Mouse (Mus musculus): ENCODE measurements around the gene Golga7b.
A peak's percentile ranks its signal among the peaks of the same experiment; 100 is the strongest.

Gene Golga7b

DNA sequence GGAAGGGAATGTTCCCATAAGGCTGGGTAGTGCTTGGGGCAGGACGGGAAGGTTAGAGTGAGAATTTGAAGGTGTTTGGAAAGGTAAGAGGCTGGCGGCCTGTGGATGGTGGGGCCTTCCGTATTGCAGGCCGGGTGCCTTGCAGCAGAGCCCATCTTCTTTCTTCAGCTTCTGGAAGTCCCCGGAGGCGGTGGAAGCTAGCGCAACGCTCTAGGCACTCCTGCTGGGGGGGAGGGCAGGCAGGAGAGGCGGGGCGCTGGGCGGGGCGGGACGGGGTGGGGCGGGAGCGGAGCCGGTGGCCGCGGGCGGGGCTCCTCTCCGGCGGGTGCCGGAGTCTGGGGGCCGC lies 8.0 kb downstream of the Golga7b start:
- DNase-seq, result peak; percentile 61

- peak; percentile 68 for DNase-seq
Observed at GRCm38 (mm10) chr19:42255784-42256610, 8.6 kb downstream of the Golga7b start.

DNA sequence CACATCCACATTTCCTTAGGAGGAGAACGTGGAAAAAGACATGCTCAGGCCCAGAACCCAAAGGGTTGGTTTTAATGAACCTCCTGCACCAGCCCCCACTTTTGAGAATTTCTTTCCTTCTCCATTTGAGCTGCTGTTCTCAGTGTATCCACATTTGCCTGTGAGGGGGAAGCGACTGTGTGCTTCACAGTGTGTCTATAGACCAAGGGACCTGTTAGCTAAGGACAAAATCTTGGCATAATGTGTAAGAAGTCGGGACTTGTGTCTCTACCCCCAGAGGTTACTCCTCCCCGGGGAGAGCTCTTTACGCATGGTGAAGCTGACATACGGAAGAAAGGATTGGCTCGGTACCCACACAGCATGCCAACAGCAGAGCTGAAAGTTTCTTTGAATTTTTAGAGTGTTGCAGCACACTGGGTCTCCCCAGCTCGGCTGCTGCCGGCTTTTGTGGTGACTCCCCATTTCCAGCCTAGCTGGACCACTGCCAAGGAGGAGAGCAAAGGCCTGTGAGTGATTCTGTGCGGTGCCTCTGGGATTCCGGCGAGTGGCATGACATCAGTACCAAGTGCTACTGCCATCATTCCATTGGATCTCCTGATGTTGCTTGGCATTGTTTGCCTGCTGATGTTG lies 9.4 kb downstream of the Golga7b start:
- DNase-seq, result peak; percentile 77

GRCm38 (mm10) chr19:42257241-42257635 lies 9.9 kb downstream of the Golga7b start:
- DNase-seq, result no peak

- DNase-seq, result peak; percentile 70
Observed at GRCm38 (mm10) chr19:42258031-42258430, 10.7 kb downstream of the Golga7b start.

DNA sequence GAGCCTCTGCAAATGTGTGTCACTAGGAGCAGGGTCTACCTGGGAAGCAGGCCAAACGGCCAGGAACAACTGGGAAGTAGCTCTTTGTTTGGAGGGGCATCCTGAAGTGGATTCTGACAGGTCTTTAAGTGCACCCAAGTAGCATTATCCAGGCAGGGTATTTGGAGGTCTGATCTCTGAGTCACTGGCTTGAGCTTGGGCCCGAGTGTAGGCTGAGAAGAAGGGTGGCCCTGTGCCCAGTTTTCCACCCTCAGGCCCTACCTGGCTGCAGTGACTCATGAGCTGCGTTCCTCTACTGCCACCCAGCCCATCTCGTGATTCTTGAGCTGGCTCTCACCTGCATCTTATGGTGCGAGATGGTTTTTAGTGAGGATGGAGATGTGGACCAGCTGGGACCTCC lies 11.2 kb downstream of the Golga7b start:
- DNase-seq, result peak; percentile 77

GRCm38 (mm10) chr19:42260486-42260885 lies 13.1 kb downstream of the Golga7b start:
- peak; percentile 24 for DNase-seq

GRCm38 (mm10) chr19:42263524-42263923 lies 16.1 kb downstream of the Golga7b start:
- no peak for DNase-seq

- DNase-seq, result peak; percentile 22
Observed at GRCm38 (mm10) chr19:42268337-42268736, 21.0 kb downstream of the Golga7b start.

GRCm38 (mm10) chr19:42270119-42270518 lies 22.7 kb downstream of the Golga7b start:
- peak; percentile 48 for DNase-seq

GRCm38 (mm10) chr19:42271182-42271581 lies 23.8 kb downstream of the Golga7b start:
- DNase-seq, result peak; percentile 24

- peak; percentile 84 for DNase-seq
Observed at GRCm38 (mm10) chr19:42272003-42272963, 24.9 kb downstream of the Golga7b start.

DNA sequence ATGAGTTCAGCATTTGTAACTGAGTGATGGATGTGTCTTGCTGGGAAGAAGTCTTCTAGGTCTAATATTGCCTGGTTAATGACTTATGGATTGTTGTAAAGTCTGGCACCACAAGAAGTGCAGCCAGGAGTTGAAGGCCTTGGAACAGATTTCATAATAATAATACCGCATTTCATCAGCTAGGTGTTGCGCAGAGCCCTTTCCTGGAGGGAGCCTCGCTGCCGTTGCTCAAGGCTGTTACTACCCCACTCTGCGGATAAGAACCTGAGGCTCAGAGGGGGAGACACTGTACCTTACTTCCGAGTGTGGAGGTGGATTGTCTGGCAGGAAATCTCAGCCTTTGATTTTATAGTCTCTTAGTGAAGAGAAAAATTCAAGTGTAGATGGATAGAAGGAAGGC lies 29.9 kb downstream of the Golga7b start:
- no peak for DNase-seq

- no peak for DNase-seq
Observed at GRCm38 (mm10) chr19:42278461-42278860, 31.1 kb downstream of the Golga7b start.

DNA sequence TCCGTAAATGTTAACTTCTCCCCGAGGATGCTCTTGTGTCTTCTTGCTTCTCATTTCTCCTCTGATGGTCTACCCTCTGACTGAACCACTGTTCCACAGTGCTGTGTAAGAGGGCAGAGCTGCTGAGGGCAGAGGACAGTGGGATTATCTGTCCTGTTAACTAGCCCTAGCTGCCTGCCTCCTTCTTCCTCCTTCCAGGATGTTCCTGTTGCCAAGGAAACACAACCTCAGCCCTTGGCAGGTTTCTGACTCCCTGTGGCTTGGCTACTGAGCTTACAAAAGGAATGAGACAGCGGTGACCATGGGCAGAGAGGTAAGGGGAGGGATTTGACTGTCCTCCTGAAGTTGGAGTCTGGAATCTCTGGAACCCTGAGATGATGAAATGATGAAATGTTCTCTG lies 32.2 kb downstream of the Golga7b start:
- no peak for DNase-seq

- DNase-seq, result no peak
Observed at GRCm38 (mm10) chr19:42284178-42284577, 36.8 kb downstream of the Golga7b start.

- DNase-seq, result no peak
Observed at GRCm38 (mm10) chr19:42288361-42288760, 41.0 kb downstream of the Golga7b start.

- no peak for DNase-seq
Observed at GRCm38 (mm10) chr19:42290954-42291661, 43.7 kb downstream of the Golga7b start.

DNA sequence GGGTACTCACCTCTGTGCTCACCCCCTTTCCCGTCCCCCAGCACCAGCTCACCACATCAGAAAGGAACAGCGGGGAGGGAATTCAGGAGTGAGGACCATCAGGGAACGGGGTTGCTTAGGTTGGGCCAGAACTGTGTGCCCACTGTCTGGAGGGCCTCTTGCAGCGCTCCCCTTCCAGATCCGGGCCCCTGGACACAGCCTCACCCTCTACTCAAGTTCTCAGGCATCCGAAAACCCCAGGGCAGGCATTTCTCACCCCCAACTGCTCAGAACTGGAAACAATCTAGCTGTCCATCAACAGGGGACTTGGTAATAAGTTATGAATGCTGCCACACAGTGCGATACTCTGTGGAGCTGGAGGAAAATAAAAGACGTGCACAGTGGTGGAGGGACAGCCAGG lies 44.7 kb downstream of the Golga7b start:
- no peak for DNase-seq

GRCm38 (mm10) chr19:42293216-42293615 lies 45.8 kb downstream of the Golga7b start:
- no peak for DNase-seq

DNA sequence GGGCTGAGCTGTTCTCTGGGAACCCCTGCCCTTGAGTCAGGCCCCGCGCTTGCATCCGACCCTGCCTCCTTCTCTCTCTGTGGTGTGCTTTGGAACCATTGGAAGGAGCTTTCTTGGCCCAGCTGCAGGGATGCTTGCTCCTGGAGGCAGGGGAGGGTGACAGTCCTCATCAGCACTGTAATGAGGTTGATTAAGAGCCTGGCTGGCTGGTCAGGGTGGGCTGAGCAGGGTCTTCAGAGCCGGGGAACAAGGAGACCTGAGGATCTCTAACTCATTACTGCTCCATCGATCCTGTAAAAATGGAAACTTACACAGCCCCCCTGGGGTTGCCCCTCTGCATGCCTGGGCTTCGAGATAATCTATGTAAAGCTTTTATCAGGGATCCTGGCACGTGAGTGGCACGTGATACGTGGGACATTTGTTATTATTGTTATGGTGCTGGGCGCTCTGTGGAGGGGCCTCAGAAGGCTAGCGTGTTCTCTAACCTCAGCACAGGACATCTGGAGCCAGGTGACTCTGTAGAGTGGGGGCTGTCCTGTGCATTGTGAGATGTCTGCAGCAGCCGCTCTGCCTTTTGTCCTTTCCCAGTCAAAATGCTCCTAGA lies 55.9 kb downstream of the Golga7b start:
- no peak for DNase-seq

GRCm38 (mm10) chr19:42304506-42304905 lies 57.1 kb downstream of the Golga7b start:
- no peak for DNase-seq
